Mouse (Mus musculus): Measurements from ENCODE around the gene Msmp. TPM values are rescaled to one million over a fixed set of nuclear protein-coding genes. Genes with fewer than 3 reads are reported as not detected.

Msmp gene
- polyA plus RNA-seq, 1 experiment = 0.15 TPM

DNA sequence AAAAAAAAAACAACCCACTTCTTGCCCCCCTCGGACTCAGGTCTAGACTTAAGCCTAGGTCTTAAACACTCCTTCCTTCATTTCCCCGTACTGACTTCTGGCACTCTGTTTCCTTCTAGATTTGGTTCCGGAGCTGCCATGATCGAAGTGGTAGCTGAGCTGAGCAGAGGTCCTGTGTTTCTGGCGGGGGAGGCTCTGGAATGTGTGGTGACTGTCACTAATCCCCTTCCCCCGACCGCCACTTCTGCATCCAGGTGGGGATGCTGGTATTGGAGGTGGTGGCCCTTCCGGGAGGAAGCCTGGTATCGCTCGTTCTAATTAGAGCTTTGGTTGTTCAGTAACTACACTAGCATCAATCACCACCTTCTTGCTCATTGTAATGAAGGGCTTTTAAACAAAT lies 5.0 kb downstream of the Msmp start:
- peak overlapping the region; percentile 82 for H3K4me3 ChIP-seq (ENCODE audit: insufficient read depth, low read length)
- TF ChIP-seq POLR2A (IDR thresholded peaks at IDR 0.05; ENCODE audit: extremely low read depth, insufficient read depth, low read length) (no peak), CTCF (IDR thresholded peaks at IDR 0.05; ENCODE audit: extremely low read depth, insufficient read depth, low read length) (no peak)
- peaks cover 12% of the 10 kb centered on the region for H3K4me1 ChIP-seq (ENCODE audit: control insufficient read depth, insufficient read depth, low read length)
- no peak overlapping the region for H3K27ac ChIP-seq (ENCODE audit: insufficient read depth, low read length)

- TF ChIP-seq CTCF (IDR thresholded peaks at IDR 0.05; ENCODE audit: extremely low read depth, insufficient read depth, low read length) (no peak), POLR2A (IDR thresholded peaks at IDR 0.05; ENCODE audit: extremely low read depth, insufficient read depth, low read length) (peak; percentile 62; the same call in 1 of the 2 replicates)
- Histone ChIP-seq H3K4me1 (ENCODE audit: control insufficient read depth, insufficient read depth, low read length) (peaks cover 12% of the 10 kb centered on the region), H3K27ac (ENCODE audit: insufficient read depth, low read length) (peak within 1 kb of the TSS; percentile 80), H3K4me3 (ENCODE audit: insufficient read depth, low read length) (peak within 1 kb of the TSS; percentile 82)
Observed at GRCm38 (mm10) chr4:43578376-43579204, 5.7 kb downstream of the Msmp start, which contains the start of the genes Rgp1 and Gba2. Gene Rgp1 (plus strand): TSS chr4:43578715. Gene Gba2 (minus strand): TSS chr4:43578873.

DNA sequence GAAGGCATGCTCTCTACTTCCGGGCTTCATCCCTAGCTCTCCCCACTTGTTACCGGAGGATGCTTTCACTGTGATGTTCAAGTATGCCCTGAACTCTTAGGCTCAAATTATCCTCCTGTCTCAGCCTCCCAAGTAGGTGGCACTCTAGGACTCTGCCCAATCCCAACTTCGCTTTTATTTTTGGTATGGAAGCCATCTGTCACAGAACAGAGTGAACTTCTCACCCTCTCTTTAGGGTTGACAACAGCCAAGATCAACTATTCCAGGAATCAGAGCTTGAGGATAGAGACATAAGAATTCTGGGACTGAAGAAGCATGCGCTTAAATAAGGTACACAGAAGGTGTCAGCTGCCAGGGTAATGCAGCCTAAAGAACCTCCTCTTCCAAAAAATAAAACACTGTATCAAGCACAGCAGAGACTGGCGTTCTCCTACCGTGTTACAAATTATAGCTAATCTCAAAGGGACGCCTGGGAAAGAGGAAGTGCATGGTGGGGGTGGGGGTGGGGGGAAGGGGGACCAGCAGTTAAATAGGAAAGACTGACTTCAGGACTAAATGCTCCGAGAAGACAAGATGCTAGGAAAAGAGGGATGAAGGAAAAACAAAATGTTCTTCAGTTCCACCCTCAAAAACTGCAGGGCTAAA lies 6.9 kb downstream of the Msmp start:
- Histone ChIP-seq H3K4me3 (ENCODE audit: insufficient read depth, low read length) (peak overlapping the region; percentile 82), H3K27ac (ENCODE audit: insufficient read depth, low read length) (peak overlapping the region; percentile 80; the same call in 1 of the 2 replicates), H3K4me1 (ENCODE audit: control insufficient read depth, insufficient read depth, low read length) (peaks cover 12% of the 10 kb centered on the region)
- TF ChIP-seq CTCF (IDR thresholded peaks at IDR 0.05; ENCODE audit: extremely low read depth, insufficient read depth, low read length) = no peak
- TF ChIP-seq POLR2A (IDR thresholded peaks at IDR 0.05; ENCODE audit: extremely low read depth, insufficient read depth, low read length) = no peak

DNA sequence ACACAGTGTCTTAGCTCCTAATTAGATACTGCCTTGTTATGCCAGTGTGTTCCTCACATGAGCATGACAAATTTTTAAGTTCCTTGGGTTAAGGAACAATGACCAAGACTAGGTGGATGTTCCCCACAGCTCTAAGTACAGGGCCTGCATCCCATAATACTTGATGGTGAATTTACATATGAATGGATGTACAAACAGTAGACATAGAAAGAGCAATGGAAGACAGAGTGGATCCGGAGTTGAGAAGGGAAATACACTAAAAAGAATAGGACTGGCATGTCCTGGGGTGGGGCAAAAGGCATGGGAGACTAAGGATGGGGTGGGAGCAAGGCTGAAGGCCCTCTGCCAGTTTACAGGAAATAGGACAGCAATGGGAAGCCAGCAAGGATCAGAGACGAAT lies 8.9 kb downstream of the Msmp start:
- H3K4me3 ChIP-seq (ENCODE audit: insufficient read depth, low read length) = peak overlapping the region; percentile 82; the same call in 1 of the 2 replicates
- TF ChIP-seq POLR2A (IDR thresholded peaks at IDR 0.05; ENCODE audit: extremely low read depth, insufficient read depth, low read length) (no peak), CTCF (IDR thresholded peaks at IDR 0.05; ENCODE audit: extremely low read depth, insufficient read depth, low read length) (no peak)
- peaks cover 12% of the 10 kb centered on the region for H3K4me1 ChIP-seq (ENCODE audit: control insufficient read depth, insufficient read depth, low read length)
- no peak overlapping the region for H3K27ac ChIP-seq (ENCODE audit: insufficient read depth, low read length)

DNA sequence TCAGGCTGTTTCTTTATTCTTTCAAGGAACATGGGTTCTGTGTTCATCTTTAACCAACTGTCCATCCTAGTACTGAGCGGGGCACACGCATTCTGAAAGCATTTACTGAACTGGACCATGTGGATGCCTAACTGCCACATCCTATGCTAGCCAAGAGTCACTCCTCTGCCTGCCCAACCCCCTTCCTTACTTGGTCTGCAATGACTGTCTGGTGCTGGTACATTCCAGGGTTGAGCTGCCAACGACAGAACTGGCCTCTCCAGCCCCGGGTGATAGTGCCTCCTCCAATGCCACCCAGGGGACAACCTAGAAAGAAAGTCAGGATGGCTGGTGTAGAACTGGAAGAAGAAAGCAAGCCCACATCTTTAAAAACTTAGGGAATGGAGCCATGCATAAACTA lies 10.7 kb downstream of the Msmp start:
- peaks cover 10% of the 10 kb centered on the region; the same call in 1 of the 2 replicates for H3K4me1 ChIP-seq (ENCODE audit: control insufficient read depth, insufficient read depth, low read length)
- TF ChIP-seq CTCF (IDR thresholded peaks at IDR 0.05; ENCODE audit: extremely low read depth, insufficient read depth, low read length) (no peak), POLR2A (IDR thresholded peaks at IDR 0.05; ENCODE audit: extremely low read depth, insufficient read depth, low read length) (no peak)
- H3K4me3 ChIP-seq (ENCODE audit: insufficient read depth, low read length) = no peak overlapping the region
- no peak overlapping the region for H3K27ac ChIP-seq (ENCODE audit: insufficient read depth, low read length)

DNA sequence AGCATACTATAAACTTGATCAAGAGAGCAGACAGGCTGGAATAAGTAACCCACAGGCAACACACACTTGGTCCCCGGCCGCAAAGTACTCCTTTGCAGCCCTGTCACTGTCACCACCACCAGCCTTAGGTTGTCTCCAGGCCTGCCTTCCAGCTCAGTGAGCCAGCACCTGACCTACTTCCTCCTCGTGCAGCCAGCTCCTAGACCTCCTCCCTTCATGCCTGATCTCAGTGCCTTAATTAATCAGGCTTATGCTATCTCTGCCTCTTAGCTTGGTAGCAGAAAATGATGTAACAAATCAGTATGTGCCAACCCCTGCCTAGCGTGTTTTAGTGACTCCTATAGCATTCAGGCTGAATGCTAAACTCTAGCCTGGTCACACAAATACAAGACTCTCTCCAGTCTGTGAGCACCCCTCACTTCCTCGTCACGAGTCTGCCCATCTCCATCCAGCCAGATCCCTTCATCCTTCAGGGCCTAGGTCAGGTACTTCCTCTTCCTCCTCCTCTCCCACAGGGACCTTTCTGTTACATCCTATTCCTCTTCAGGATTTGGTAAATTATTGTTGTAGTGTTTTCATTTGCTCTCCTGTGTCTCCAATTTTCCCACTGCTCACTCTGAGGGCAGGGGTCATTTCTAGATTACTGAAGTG lies 12.8 kb downstream of the Msmp start:
- H3K4me3 ChIP-seq (ENCODE audit: insufficient read depth, low read length) = no peak overlapping the region
- H3K4me1 ChIP-seq (ENCODE audit: control insufficient read depth, insufficient read depth, low read length) = peaks cover 4% of the 10 kb centered on the region; the same call in 1 of the 2 replicates
- H3K27ac ChIP-seq (ENCODE audit: insufficient read depth, low read length) = no peak overlapping the region
- TF ChIP-seq POLR2A (IDR thresholded peaks at IDR 0.05; ENCODE audit: extremely low read depth, insufficient read depth, low read length) (no peak), CTCF (IDR thresholded peaks at IDR 0.05; ENCODE audit: extremely low read depth, insufficient read depth, low read length) (no peak)

GRCm38 (mm10) chr4:43567140-43567539 lies 17.2 kb downstream of the Msmp start:
- TF ChIP-seq POLR2A (IDR thresholded peaks at IDR 0.05; ENCODE audit: extremely low read depth, insufficient read depth, low read length) = no peak
- TF ChIP-seq CTCF (IDR thresholded peaks at IDR 0.05; ENCODE audit: extremely low read depth, insufficient read depth, low read length) = no peak
- H3K4me1 ChIP-seq (ENCODE audit: control insufficient read depth, insufficient read depth, low read length) = peaks cover 6% of the 10 kb centered on the region

GRCm38 (mm10) chr4:43564231-43564630 lies 20.1 kb downstream of the Msmp start:
- Histone ChIP-seq H3K27ac (ENCODE audit: insufficient read depth, low read length) (no peak overlapping the region), H3K4me3 (ENCODE audit: insufficient read depth, low read length) (peak overlapping the region; percentile 71; the same call in 1 of the 2 replicates), H3K4me1 (ENCODE audit: control insufficient read depth, insufficient read depth, low read length) (peaks cover 8% of the 10 kb centered on the region)
- TF ChIP-seq CTCF (IDR thresholded peaks at IDR 0.05; ENCODE audit: extremely low read depth, insufficient read depth, low read length) (no peak), POLR2A (IDR thresholded peaks at IDR 0.05; ENCODE audit: extremely low read depth, insufficient read depth, low read length) (no peak)

More at GRCm38 (mm10) chr4:43567140-43567539, 17.2 kb downstream of the Msmp start:
- Histone ChIP-seq H3K4me3 (ENCODE audit: insufficient read depth, low read length) (no peak overlapping the region), H3K27ac (ENCODE audit: insufficient read depth, low read length) (no peak overlapping the region)

- no peak for TF ChIP-seq CTCF (IDR thresholded peaks at IDR 0.05; ENCODE audit: extremely low read depth, insufficient read depth, low read length)
- TF ChIP-seq POLR2A (IDR thresholded peaks at IDR 0.05; ENCODE audit: extremely low read depth, insufficient read depth, low read length) = no peak
- no peak overlapping the region for H3K27ac ChIP-seq (ENCODE audit: insufficient read depth, low read length)
- H3K4me3 ChIP-seq (ENCODE audit: insufficient read depth, low read length) = peak overlapping the region; percentile 71; the same call in 1 of the 2 replicates
- peaks cover 8% of the 10 kb centered on the region for H3K4me1 ChIP-seq (ENCODE audit: control insufficient read depth, insufficient read depth, low read length)
Observed at GRCm38 (mm10) chr4:43563601-43563875, 20.8 kb downstream of the Msmp start.
